Mouse (Mus musculus) Muller cell, postnatal 12 days (primary cell): ENCODE results near the gene Sec24d.

Source experiments
- DNase-seq: peaks from one replicate; pipeline ENCODE4 v3.0.0-alpha.2; 2015; ENCODE audit errors: inconsistent ontology term

The Sec24d gene

DNA sequence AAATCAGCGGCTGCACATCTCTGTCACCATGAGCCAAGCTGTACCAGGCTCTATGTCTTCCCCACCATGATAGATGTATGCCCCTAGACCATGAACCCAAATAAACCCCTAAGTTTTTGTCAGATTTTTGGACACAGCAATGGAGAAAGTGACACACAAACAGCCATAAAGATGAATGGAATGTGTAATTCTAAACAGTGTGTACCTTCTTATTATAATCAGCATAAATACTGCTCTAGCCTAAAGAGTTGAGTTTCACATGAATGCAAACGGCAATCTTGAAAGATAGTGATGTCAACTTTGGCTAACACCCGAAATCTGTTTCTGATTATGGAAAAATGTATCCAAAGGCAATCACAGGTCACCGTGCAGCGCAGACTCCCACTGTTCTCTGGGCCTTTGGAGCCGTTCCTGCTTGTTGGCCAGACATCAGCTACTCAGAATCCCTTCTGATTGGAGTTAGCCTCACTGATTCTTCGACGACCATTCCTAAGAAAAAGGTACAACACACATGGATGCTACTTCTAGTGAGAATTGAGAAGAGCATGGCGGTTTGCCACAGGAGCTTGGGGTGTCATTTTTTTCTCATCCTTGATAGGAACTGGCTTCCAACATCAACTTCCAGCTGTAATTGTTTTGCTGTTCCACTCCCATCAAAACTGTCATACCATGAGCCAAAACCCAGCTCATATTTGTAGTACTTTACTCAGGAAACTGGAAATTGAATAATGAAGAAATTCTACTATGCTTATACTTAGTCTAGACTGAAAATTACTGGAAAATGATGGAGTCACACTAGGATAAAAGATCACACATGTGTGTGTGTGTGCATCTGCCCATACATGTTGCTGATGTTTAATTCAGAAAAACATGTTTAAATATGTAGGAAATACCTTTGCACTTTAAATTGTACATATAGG, 130.6 kb downstream of the Sec24d start:
- DNase-seq: no peak

DNA sequence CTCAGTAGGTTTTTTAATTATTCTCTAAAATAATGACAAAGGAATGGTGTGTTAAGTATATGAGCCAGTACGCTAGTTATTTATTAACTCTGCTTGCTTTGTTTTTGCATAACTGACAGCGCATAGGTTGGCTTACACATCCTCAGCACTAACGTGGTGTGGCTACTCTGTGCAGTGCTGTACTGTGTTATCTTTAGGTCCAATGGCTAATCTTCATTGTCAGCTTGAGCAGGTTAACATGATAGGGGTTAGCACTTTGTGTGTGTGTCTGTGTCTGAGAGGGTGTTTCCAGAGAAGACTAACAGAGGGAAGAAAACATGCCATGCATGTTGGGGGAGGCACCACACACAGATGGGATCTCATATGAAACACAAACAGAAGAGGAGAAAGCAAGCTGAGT, 137.7 kb downstream of the Sec24d start:
- no peak for DNase-seq

DNA sequence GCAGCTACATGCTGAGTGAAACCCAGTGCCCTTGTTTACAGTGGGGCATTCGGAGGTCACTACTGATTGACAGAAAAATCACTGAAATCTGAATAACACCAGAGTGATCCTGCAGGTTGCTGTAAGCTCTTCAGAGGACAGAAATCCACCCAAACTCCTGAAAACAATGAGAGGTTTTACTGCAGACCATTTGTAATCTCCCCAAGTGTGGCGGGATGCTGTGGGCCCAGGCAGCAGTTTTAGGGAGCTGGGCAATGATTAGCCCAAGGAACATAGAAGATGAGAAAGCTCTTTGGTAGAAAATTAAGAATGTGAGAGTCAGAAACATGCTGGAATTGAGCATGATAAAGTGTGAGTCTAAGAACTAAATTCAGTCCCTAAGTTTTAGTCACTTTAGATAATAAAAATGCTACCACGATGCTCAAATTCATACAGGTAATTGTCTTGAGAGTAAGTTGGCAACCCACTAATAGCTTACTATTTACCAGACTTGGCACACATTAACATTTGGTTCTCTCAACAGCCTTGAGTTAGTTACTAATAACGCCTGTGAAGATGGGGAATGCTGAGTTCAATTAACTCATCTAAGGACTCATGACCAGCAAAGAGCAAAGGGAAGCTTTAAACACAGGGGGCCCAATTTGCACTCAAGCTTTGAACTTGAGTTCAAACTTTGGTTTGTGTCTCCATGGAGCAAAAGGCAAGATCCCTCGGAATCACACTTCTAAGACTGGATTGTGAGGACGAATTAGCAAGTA, 144.7 kb downstream of the Sec24d start:
- DNase-seq: no peak

DNA sequence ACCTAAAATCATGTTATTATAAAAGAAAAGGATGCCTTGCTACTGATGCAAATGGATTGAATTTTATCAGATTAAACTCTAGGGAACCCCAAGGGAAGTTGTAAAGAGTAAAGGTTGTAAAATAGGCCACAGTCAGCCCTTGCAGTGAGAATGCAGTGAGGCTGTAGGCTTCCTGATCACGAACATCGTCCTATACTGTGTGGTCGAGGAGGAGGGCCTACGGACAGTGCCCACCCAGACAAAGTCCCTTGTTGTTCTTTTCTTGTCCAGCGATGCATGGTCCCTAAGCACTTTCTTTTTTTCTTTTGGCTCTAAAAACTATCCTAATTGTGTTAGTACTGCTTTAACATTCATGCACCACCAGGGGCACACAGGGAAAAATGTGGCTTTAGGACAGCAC, 145.9 kb downstream of the Sec24d start:
- no peak for DNase-seq
